Mouse (Mus musculus): Measurements from ENCODE around the gene Cdkn3. TPM values are rescaled to one million over a fixed set of nuclear protein-coding genes. Genes with fewer than 3 reads are reported as not detected.
"Not testable (repeated sequence)": the region's sequence is repeated elsewhere in the genome, so short reads cannot be mapped to it uniquely, and the experiment has no call there.

Cdkn3 gene
- total RNA-seq (2015) (36.0 and 47.6 TPM in 2 replicates), total RNA-seq (2017) (37.8 and 54.2 TPM in 2 replicates)

GRCm38 (mm10) chr14:46760355-46761029, at the start of gene Cdkn3:
Cdkn3 (plus strand) TSS chr14:46760541.
- ATAC-seq (replicated peaks; ENCODE audit: poor library complexity) = peak; percentile 99

- no peak for ATAC-seq (replicated peaks; ENCODE audit: poor library complexity)
Observed at GRCm38 (mm10) chr14:46718483-46718922, 41.8 kb upstream of the Cdkn3 start.

- peak; percentile 55; the same call in 1 of the 2 replicates for ATAC-seq (replicated peaks; ENCODE audit: poor library complexity)
Observed at GRCm38 (mm10) chr14:46722031-46722430, 38.3 kb upstream of the Cdkn3 start.

- peak; percentile 74 for ATAC-seq (replicated peaks; ENCODE audit: poor library complexity)
Observed at GRCm38 (mm10) chr14:46723828-46724227, 36.5 kb upstream of the Cdkn3 start.

- ATAC-seq (replicated peaks; ENCODE audit: poor library complexity) = no peak
Observed at GRCm38 (mm10) chr14:46724941-46725340, 35.4 kb upstream of the Cdkn3 start.

- ATAC-seq (replicated peaks; ENCODE audit: poor library complexity) = peak; percentile 54
Observed at GRCm38 (mm10) chr14:46725743-46726142, 34.6 kb upstream of the Cdkn3 start.

GRCm38 (mm10) chr14:46734262-46734661, 26.1 kb upstream of the Cdkn3 start:
- no peak for ATAC-seq (replicated peaks; ENCODE audit: poor library complexity)

GRCm38 (mm10) chr14:46734761-46735455, 25.4 kb upstream of the Cdkn3 start:
- ATAC-seq (replicated peaks; ENCODE audit: poor library complexity) = no peak

GRCm38 (mm10) chr14:46736366-46736765, 24.0 kb upstream of the Cdkn3 start:
- no peak for ATAC-seq (replicated peaks; ENCODE audit: poor library complexity)

GRCm38 (mm10) chr14:46737346-46737745, 23.0 kb upstream of the Cdkn3 start:
- not testable (repeated sequence) for ATAC-seq (replicated peaks; ENCODE audit: poor library complexity)

- ATAC-seq (replicated peaks; ENCODE audit: poor library complexity) = 0 out of 2 replicates have a peak, but pooled peaks have one; percentile 23
Observed at GRCm38 (mm10) chr14:46742674-46743073, 17.7 kb upstream of the Cdkn3 start.

GRCm38 (mm10) chr14:46745413-46745812, 14.9 kb upstream of the Cdkn3 start:
- no peak for ATAC-seq (replicated peaks; ENCODE audit: poor library complexity)

GRCm38 (mm10) chr14:46754371-46754770, 6.0 kb upstream of the Cdkn3 start:
- not testable (repeated sequence) for ATAC-seq (replicated peaks; ENCODE audit: poor library complexity)

- ATAC-seq (replicated peaks; ENCODE audit: poor library complexity) = no peak
Observed at GRCm38 (mm10) chr14:46755851-46756250, 4.5 kb upstream of the Cdkn3 start.

GRCm38 (mm10) chr14:46757736-46758135, 2.6 kb upstream of the Cdkn3 start:
- no peak for ATAC-seq (replicated peaks; ENCODE audit: poor library complexity)

- ATAC-seq (replicated peaks; ENCODE audit: poor library complexity) = no peak; the same call in 1 of the 2 replicates
Observed at GRCm38 (mm10) chr14:46759970-46760354, 379 bp upstream of the Cdkn3 start.

- 0 out of 2 replicates have a peak, but pooled peaks have one; percentile 13 for ATAC-seq (replicated peaks; ENCODE audit: poor library complexity)
Observed at GRCm38 (mm10) chr14:46761186-46761585, 845 bp downstream of the Cdkn3 start.

GRCm38 (mm10) chr14:46767116-46767515, 6.8 kb downstream of the Cdkn3 start:
- ATAC-seq (replicated peaks; ENCODE audit: poor library complexity) = no peak

- ATAC-seq (replicated peaks; ENCODE audit: poor library complexity) = no peak
Observed at GRCm38 (mm10) chr14:46770036-46770435, 9.7 kb downstream of the Cdkn3 start.

GRCm38 (mm10) chr14:46778756-46779155, 18.4 kb downstream of the Cdkn3 start:
- no peak for ATAC-seq (replicated peaks; ENCODE audit: poor library complexity)

- ATAC-seq (replicated peaks; ENCODE audit: poor library complexity) = 0 out of 2 replicates have a peak, but pooled peaks have one; percentile 44
Observed at GRCm38 (mm10) chr14:46779217-46779616, 18.9 kb downstream of the Cdkn3 start.

GRCm38 (mm10) chr14:46781086-46781485, 20.7 kb downstream of the Cdkn3 start:
- ATAC-seq (replicated peaks; ENCODE audit: poor library complexity) = no peak

All from megakaryocyte progenitor cell, adult 5-6 weeks (primary cell).